Mouse (Mus musculus): Measurements from ENCODE around the gene Nol3. TPM values are rescaled to one million over a fixed set of nuclear protein-coding genes. Genes with fewer than 3 reads are reported as not detected.

Gene Nol3
- polyA plus RNA-seq, 1 experiment, result 0.09 TPM

DNA sequence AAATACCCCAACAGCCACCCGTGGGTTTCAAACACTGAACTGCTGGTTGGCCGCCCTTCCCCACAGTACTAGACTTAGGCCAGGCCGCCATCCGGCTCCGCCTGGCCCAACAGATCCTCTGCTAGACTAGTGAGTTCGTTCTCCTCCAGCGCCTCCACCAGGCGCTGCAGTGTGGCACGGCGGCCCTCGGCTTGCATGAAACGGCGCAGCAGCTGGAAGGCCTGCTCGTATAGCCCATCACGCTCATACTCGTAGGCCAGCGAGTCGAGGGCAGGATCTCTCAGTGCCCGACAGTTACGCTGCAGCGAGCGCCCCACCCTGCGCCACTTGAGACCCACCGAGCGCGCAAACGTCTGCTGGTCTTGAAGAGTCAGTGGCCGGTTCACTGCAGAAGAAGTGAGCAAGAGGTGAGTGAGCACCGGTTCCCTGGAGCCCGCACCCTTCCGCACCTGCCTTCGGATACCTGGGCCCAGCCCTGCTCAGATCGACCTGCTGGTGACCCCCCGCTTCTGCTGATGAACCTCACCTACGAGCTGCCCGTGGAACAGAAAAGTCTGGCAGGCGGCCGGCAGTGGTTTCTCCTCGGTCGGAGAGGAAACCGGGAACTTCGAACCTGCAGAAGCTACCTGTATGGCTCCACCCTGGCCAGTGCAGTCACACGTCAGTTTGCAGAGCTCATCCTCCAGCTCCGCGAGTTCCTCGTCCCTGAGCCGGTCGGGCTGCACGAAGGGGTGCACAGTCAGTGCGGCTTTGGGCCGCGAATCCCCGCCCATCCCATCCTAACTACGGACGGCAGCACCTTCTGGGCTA is 16.8 kb upstream of the Nol3 start:
- H3K36me3 ChIP-seq (ENCODE audit: control insufficient read depth, insufficient read depth, low read length), result no peaks in the 10 kb centered on the region
- H3K4me1 ChIP-seq (ENCODE audit: control insufficient read depth, insufficient read depth, low read length), result peaks cover 24% of the 10 kb centered on the region
- no peak overlapping the region for H3K27ac ChIP-seq (ENCODE audit: control insufficient read depth, insufficient read depth, low read depth, low read length)
- no peak for TF ChIP-seq CTCF (IDR thresholded peaks at IDR 0.05; ENCODE audit: control insufficient read depth, insufficient read depth, insufficient replicate concordance, low read depth, low read length)
- TF ChIP-seq POLR2A (IDR thresholded peaks at IDR 0.05; ENCODE audit: control insufficient read depth, low read depth, low read length), result no peak
- H3K27me3 ChIP-seq (ENCODE audit: control insufficient read depth, insufficient read depth, low read length), result no peaks in the 10 kb centered on the region
- peak overlapping the region; percentile 30 for H3K4me3 ChIP-seq (ENCODE audit: control insufficient read depth, low read depth, low read length)

GRCm38 (mm10) chr8:105259721-105260320 is 16.1 kb upstream of the Nol3 start:
- Histone ChIP-seq H3K36me3 (ENCODE audit: control insufficient read depth, insufficient read depth, low read length) (no peaks in the 10 kb centered on the region), H3K4me1 (ENCODE audit: control insufficient read depth, insufficient read depth, low read length) (peaks cover 17% of the 10 kb centered on the region), H3K4me3 (ENCODE audit: control insufficient read depth, low read depth, low read length) (peak overlapping the region; percentile 30), H3K27me3 (ENCODE audit: control insufficient read depth, insufficient read depth, low read length) (no peaks in the 10 kb centered on the region), H3K27ac (ENCODE audit: control insufficient read depth, insufficient read depth, low read depth, low read length) (no peak overlapping the region)
- TF ChIP-seq POLR2A (IDR thresholded peaks at IDR 0.05; ENCODE audit: control insufficient read depth, low read depth, low read length) (0 out of 2 replicates have a peak, but pooled peaks have one; percentile 19), CTCF (IDR thresholded peaks at IDR 0.05; ENCODE audit: control insufficient read depth, insufficient read depth, insufficient replicate concordance, low read depth, low read length) (peak; percentile 98)

DNA sequence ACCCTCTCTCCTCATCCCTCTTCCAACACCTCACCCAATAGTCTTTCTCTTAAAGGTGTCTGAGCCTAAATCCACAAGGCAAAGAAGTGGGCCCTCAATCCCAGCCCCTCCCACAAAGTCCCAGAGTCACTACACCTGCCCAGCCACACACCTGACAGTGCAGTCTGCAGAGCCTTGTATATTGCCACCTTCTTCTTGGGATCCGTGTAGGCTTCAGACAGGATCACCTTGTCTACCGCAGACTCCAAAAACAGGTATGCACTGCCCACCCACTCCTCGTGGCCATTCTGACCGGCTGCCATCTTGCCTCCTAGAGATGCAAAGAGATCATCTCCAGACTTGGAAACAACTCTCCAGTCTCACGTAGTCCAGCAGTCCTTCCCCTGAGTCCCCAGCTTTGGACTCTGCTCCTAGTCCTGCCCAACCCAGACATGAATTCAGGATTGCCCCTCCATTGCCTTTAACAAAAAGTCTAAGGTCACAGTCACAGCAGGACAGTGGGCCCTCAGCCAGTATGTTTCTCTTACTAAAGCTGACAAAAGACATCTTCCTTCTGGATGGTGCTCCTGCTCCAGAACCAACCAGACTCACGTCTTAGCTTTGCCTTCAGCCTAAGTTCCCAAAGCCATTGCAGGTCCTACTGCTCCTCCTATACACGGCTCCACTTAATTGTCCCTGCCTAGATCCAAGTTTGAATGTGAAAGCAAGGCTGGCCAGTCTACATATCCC is 15.4 kb upstream of the Nol3 start:
- no peaks in the 10 kb centered on the region for H3K27me3 ChIP-seq (ENCODE audit: control insufficient read depth, insufficient read depth, low read length)
- no peak overlapping the region for H3K4me3 ChIP-seq (ENCODE audit: control insufficient read depth, low read depth, low read length)
- H3K4me1 ChIP-seq (ENCODE audit: control insufficient read depth, insufficient read depth, low read length), result peaks cover 14% of the 10 kb centered on the region
- TF ChIP-seq CTCF (IDR thresholded peaks at IDR 0.05; ENCODE audit: control insufficient read depth, insufficient read depth, insufficient replicate concordance, low read depth, low read length) (no peak), POLR2A (IDR thresholded peaks at IDR 0.05; ENCODE audit: control insufficient read depth, low read depth, low read length) (no peak)
- H3K36me3 ChIP-seq (ENCODE audit: control insufficient read depth, insufficient read depth, low read length), result no peaks in the 10 kb centered on the region
- H3K27ac ChIP-seq (ENCODE audit: control insufficient read depth, insufficient read depth, low read depth, low read length), result no peak overlapping the region

- H3K4me1 ChIP-seq (ENCODE audit: control insufficient read depth, insufficient read depth, low read length), result peaks cover 14% of the 10 kb centered on the region
- TF ChIP-seq CTCF (IDR thresholded peaks at IDR 0.05; ENCODE audit: control insufficient read depth, insufficient read depth, insufficient replicate concordance, low read depth, low read length) (no peak), POLR2A (IDR thresholded peaks at IDR 0.05; ENCODE audit: control insufficient read depth, low read depth, low read length) (no peak)
- H3K36me3 ChIP-seq (ENCODE audit: control insufficient read depth, insufficient read depth, low read length), result no peaks in the 10 kb centered on the region
- H3K27ac ChIP-seq (ENCODE audit: control insufficient read depth, insufficient read depth, low read depth, low read length), result no peak overlapping the region
- no peaks in the 10 kb centered on the region for H3K27me3 ChIP-seq (ENCODE audit: control insufficient read depth, insufficient read depth, low read length)
- H3K4me3 ChIP-seq (ENCODE audit: control insufficient read depth, low read depth, low read length), result no peak overlapping the region
Measured at GRCm38 (mm10) chr8:105261326-105261980, 14.5 kb upstream of the Nol3 start.

DNA sequence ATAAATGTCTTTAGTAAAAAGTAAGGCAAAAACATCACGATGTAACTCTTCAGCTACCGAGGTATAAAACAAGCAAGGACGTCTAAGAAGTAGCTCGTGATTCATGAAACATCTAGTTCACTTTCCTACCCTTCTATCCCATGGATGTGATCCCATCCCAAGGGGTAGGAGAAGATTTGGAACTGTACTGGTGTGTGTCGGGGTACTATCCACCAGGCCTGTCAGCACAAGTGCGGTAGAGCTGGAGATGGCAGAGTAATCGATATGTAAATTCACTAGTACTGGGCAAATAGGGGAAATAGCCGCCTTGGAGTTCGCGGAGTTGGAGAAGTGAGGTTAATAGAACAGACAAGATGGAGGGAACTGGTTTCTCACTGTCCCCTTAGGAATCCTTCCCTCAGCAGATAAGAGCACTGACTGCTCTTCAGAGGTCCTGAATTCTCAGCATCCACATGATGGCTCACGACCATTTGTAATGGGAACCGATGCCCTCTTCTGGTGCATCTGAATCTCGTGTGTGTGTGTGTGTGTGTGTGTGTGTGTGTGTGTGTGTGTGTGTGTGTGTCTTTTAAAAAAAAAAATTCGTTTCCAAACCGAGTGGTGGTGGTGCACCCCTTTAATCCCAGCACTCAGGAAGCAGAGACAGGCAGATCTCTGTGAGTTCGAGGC is 12.6 kb upstream of the Nol3 start:
- no peaks in the 10 kb centered on the region for H3K27me3 ChIP-seq (ENCODE audit: control insufficient read depth, insufficient read depth, low read length)
- H3K27ac ChIP-seq (ENCODE audit: control insufficient read depth, insufficient read depth, low read depth, low read length), result no peak overlapping the region
- no peaks in the 10 kb centered on the region for H3K36me3 ChIP-seq (ENCODE audit: control insufficient read depth, insufficient read depth, low read length)
- H3K4me1 ChIP-seq (ENCODE audit: control insufficient read depth, insufficient read depth, low read length), result peaks cover 18% of the 10 kb centered on the region
- no peak overlapping the region for H3K4me3 ChIP-seq (ENCODE audit: control insufficient read depth, low read depth, low read length)
- TF ChIP-seq CTCF (IDR thresholded peaks at IDR 0.05; ENCODE audit: control insufficient read depth, insufficient read depth, insufficient replicate concordance, low read depth, low read length), result no peak
- no peak for TF ChIP-seq POLR2A (IDR thresholded peaks at IDR 0.05; ENCODE audit: control insufficient read depth, low read depth, low read length)

DNA sequence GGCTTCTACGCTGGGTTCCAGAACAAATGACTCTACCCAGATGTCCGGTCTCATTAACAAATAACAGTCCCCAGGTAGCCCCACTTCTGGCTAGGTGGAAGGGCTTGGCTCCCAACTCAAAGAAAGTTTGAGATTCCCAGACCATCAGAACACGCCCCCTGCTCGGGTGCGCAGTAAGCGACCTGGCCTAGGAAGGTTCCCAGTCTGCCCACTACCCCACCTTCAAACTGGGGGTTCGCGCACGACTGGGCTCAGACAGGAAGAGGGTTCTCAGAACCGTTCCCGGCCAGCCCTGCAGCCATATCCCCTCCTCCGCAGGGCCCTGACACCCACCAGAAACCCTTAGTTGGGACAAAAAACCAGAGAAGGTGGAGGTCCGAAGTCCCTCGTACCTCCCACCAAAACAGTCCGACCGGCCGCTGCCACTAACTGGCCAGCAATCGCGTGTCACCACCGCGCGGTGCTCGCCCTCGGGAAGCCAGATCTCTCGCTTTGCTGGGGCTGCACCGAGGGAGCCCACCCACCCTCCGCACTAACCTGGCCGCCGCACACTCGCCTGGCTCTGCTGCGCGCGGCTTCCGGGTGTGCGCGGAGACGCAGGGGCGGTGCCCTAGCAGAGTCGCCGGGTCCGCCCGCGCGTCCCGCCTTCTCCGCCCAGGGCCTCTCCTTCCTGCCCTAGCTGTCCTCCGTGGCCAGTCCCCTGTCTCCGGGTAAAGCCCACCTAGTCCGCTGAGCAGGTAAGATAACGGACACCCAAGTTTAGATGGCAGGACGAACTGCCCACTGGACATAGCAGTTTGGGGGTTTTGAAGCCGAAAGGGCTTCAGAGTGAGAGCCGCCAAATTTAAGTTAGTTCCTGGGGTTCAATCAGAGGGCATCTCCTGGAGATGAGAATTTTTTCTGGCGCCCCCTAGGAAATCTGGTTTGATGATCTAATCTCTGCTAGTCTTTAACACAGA is 11.6 kb upstream of the Nol3 start, which contains the start of the genes Tradd and Fbxl8:
TSS of gene Tradd (minus strand) at position 586 of the 959 bp plus-strand sequence.
TSS of gene Fbxl8 (plus strand) at position 625 of the 959 bp plus-strand sequence.
- H3K27ac ChIP-seq (ENCODE audit: control insufficient read depth, insufficient read depth, low read depth, low read length), result no peak within 1 kb of the TSS
- no peaks in the 10 kb centered on the region for H3K36me3 ChIP-seq (ENCODE audit: control insufficient read depth, insufficient read depth, low read length)
- no peak for TF ChIP-seq POLR2A (IDR thresholded peaks at IDR 0.05; ENCODE audit: control insufficient read depth, low read depth, low read length)
- no peak for TF ChIP-seq CTCF (IDR thresholded peaks at IDR 0.05; ENCODE audit: control insufficient read depth, insufficient read depth, insufficient replicate concordance, low read depth, low read length)
- no peaks in the 10 kb centered on the region for H3K27me3 ChIP-seq (ENCODE audit: control insufficient read depth, insufficient read depth, low read length)
- peak within 1 kb of the TSS; percentile 82 for H3K4me3 ChIP-seq (ENCODE audit: control insufficient read depth, low read depth, low read length)
- H3K4me1 ChIP-seq (ENCODE audit: control insufficient read depth, insufficient read depth, low read length), result peaks cover 22% of the 10 kb centered on the region

Data from testis, adult 2 months (tissue).